Mouse (Mus musculus) thymus, postnatal 14 days (tissue): ENCODE measurements around the gene Golga2.

Experiments used
- DNase-seq: peaks from one replicate; pipeline ENCODE4 v3.0.0; 2021

The Golga2 gene

GRCm38 (mm10) chr2:32344598-32345321 is 57.6 kb downstream of the Golga2 start:
- no peak for DNase-seq

DNA sequence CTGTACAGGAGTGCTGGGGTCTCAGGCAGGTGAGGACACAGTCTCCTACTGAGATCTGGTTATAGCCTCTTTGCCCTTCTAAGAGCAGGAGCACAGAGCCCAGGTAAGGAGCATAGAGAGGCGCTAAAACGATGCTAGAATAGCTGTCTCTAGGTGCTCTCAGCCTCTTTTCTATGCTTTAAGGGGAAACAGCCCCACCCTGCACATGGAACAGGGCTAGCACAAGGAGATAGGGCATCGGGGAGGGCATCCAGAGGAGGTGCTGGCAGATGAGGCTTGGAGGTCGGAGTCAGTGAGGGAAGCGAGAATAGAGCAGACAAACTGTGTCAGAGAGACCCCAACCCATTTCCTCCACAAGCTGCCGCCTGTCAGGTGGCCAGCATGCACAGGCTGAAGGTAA is 59.8 kb downstream of the Golga2 start:
- no peak for DNase-seq

GRCm38 (mm10) chr2:32348311-32348710 is 61.1 kb downstream of the Golga2 start:
- no peak for DNase-seq

DNA sequence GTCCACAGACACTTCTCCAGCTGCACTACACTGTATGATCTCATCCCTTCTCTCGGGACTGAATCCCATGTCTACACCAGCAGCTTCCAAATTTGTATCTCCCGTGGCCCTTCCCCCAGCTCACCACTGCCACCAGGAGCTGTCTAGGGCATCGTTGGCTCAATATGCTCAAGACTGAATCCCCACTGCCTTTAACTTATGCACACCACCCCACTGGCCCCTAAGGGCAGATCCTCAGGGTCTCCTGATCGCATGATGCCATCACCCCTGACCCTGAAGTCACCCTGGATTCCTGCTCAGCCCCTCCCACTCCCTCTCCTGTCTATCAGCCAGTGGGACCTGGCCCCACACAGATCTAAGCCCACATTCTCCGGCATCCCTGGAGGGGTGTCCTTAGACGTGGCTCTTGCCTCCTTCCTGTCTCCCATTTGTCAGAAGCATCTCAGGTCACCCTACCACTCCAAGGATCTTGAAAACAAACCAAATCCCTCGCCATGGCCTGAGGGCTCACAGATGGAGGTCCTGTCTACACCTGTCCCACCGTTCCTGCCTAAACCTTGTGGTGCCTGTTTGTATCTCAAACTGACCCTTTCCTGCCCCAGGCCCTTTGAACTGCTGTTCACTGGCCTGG is 62.6 kb downstream of the Golga2 start:
- no peak for DNase-seq

DNA sequence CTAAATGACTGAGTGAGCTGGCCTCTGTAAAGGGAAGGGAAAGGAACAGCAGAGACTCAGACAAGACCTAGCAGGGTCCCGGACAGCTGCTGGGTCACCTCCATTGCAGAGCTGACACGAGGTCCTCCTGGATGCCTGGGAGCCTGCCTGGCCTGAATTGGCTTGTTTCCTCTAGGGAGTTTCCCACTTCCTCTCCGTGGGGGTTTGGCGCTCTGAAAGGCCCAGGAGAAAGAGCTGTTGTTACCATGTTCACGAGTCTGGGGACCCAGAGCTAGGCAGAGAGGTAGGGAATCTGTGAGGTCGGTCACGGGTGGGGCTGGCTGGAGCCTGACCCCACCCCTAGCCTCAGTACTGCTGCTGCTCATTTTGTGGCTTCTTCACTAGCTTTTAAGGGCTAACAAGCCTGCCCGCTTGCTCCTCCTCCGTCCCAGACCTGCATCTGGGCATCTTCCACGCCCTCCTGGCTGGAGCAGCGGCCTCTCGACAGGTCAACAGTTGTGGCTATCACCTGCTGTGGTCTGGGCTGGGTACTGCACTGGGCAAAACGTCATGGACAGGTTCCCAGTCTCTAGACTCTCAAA is 63.4 kb downstream of the Golga2 start:
- DNase-seq: no peak

DNA sequence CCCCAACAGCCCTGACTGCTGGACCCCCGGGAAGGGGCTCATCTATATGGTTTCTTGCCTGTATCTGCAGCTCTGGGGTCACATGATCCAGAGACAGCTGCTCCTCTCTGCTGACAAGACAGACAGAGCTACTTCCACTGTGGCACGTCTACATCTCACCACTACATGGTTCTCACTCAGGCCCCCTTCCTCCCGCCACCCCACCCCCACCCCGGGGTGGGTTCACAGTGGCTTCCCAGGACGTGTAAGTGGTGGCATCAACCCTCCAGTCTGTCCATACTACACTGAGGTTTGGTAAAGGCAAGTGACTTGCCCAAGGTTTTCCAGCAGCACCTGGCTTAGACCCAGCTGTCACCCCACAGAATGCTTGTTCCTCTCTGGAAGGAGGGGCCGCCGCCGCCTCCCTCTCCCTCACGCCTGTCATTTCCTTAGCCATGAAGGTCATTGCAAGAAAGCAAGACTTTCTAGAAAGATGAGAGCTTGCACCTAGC is 64.3 kb downstream of the Golga2 start:
- no peak for DNase-seq

GRCm38 (mm10) chr2:32352151-32353006 is 65.2 kb downstream of the Golga2 start, which contains the start of gene Ciz1:
Gene Ciz1, plus strand, starts transcription at chr2:32352327.
- DNase-seq: peak; percentile 61

DNA sequence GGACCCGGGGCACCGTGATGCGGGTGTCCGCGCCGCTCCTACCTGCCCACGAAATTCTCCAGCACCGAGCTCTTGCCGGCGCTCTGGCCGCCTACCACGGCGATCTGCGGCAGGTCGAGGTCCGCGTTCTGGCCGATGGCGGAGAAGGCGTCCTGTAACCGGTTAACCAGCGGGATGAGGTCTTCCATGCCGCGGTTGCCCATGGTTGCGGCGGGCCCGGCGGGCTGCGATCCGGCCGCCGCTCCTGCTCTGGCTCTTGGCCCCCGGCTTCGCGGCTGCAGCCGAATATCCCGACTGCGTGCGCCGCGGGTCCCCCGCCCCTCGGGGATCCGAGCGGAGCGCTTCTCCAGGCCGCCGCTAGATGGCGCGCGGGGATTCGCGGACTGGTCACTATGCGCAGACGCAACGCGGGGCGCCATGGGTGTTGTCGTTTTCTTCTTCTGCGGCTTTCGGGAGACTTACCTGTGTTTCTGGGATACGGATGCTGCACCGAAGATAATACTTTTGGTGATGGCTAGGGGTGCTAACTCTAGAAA is 65.9 kb downstream of the Golga2 start, which contains the start of gene Dnm1:
TSS of gene Dnm1 (minus strand) at position 332 of the 536 bp plus-strand sequence.
- DNase-seq: peak; percentile 90

GRCm38 (mm10) chr2:32353836-32354235 is 66.7 kb downstream of the Golga2 start:
- DNase-seq: no peak

GRCm38 (mm10) chr2:32354336-32354895 is 67.2 kb downstream of the Golga2 start:
- no peak for DNase-seq

DNA sequence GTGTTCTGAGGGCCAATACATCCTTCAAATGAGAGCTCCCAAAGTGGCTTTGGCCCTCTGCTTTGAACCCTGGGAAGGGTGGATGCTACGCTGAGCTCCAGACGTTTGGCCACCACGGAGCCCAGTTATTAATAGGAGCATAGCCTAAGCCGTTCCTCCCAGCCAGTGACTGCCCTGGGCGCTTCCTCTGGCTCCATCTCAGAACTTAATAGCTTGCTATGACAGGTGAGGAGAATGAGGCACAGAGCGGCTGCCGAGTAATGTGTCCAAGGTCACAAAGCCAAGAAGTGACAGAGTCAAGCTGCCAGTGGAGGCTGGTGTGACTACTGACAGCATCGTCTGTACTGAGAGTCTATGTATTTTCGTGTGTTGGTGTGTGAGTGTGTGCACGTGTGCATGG is 69.0 kb downstream of the Golga2 start:
- no peak for DNase-seq
